Mouse (Mus musculus) liver, embryonic 15.5 days (tissue): Measurements from ENCODE around the gene Gm10337. TPM values are rescaled to one million over a fixed set of nuclear protein-coding genes. Genes with fewer than 3 reads are reported as not detected.

Experiments used
- ATAC-seq: fragments of 200-750 bp; cut with Nextera tagmentation; 2 replicates; pipeline ENCODE4 v1.8.0; 2017; ENCODE audit warnings: moderate number of reproducible peaks, mild to moderate bottlenecking, moderate library complexity; ENCODE audit not compliant: insufficient read depth
- H3K27ac ChIP-seq: fragments of 300-500 bp; sonication (generic); replicated peaks from 2 replicates; pipeline ENCODE4 v1.5.1; 2015; ENCODE audit warnings: mild to moderate bottlenecking, inconsistent platforms
- H3K27me3 ChIP-seq: fragments of 300-500 bp; sonication (generic); 2 replicates; pipeline ENCODE4 v1.6.1; 2015; ENCODE audit warnings: mild to moderate bottlenecking, inconsistent platforms
- H3K36me3 ChIP-seq: fragments of 300-500 bp; sonication (generic); replicated peaks from 2 replicates; pipeline ENCODE4 v1.6.1; 2015; ENCODE audit warnings: moderate library complexity, mild to moderate bottlenecking, inconsistent platforms
- H3K4me1 ChIP-seq: fragments of 300-500 bp; sonication (generic); replicated peaks from 2 replicates; pipeline ENCODE4 v1.6.1; 2015; ENCODE audit warnings: inconsistent platforms
- H3K4me2 ChIP-seq: fragments of 300-500 bp; sonication (generic); 2 replicates; pipeline ENCODE4 v1.6.1; 2015; ENCODE audit warnings: moderate library complexity, mild to moderate bottlenecking, inconsistent platforms
- H3K4me3 ChIP-seq: fragments of 300-500 bp; sonication (generic); replicated peaks from 2 replicates; pipeline ENCODE4 v1.5.1; 2015; ENCODE audit warnings: mild to moderate bottlenecking, inconsistent platforms
- H3K9ac ChIP-seq: fragments of 300-500 bp; sonication (generic); 2 replicates; pipeline ENCODE4 v1.6.1; 2015; ENCODE audit warnings: moderate library complexity, mild to moderate bottlenecking, inconsistent platforms
- H3K9me3 ChIP-seq: fragments of 300-500 bp; sonication (generic); replicated peaks from 2 replicates; pipeline ENCODE4 v1.6.1; 2016; ENCODE audit warnings: inconsistent platforms
- WGBS: fragments of 180-500 bp; shearing (Covaris S2); methylation state at CpG from one replicate; pipeline ENCODE4 v1.1.7; 2015; ENCODE audit warnings: mixed read lengths; ENCODE audit not compliant: insufficient replicate concordance; 5-methylcytosine and 5-hydroxymethylcytosine counted together
- polyA plus RNA-seq: library from polyadenylated mRNA; unstranded; fragments of >200 nt; fragmentation: Nextera tagmentation; extraction: Ambion mirVana; gene quantifications from 2 replicates; pipeline ENCODE4 v1.2.1, GENCODE M21; 2015

Gm10337 gene
- polyA plus RNA-seq, 1 experiment from 2014 or later, result not detected

DNA sequence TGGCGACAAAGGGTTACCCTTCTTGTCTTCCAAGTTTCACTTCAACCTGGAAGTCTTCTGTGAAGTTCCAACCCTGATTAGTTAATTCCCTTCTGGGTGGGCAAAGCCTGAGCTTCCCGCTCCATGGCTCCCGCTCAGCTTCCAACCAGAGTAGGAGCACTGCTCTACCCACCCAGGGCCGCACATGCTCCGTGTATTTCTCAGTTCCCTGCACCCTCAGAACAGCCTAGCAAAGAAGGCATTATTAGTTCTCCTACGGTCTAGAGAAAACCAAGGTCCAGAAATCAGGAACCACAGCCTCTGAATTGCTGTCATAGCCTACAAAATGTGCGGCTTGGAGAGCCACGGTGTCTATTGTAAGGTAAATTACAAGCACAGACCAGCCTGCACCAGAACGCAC is 6.6 kb downstream of the Gm10337 start:
- H3K27me3 ChIP-seq, result peaks cover 29% of the 10 kb centered on the region
- peak overlapping the region; percentile 63 for H3K4me3 ChIP-seq
- peak overlapping the region; percentile 47 for H3K9ac ChIP-seq
- peak overlapping the region; percentile 96 for H3K4me2 ChIP-seq
- no peak overlapping the region for H3K27ac ChIP-seq
- H3K4me1 ChIP-seq, result peaks cover 34% of the 10 kb centered on the region
- peaks cover 2% of the 10 kb centered on the region; the same call in 1 of the 2 replicates for H3K36me3 ChIP-seq
- peak; percentile 17 for ATAC-seq
- 18% methylated on average over 9 of the region's 9 CpGs for WGBS
- no peaks in the 10 kb centered on the region for H3K9me3 ChIP-seq

DNA sequence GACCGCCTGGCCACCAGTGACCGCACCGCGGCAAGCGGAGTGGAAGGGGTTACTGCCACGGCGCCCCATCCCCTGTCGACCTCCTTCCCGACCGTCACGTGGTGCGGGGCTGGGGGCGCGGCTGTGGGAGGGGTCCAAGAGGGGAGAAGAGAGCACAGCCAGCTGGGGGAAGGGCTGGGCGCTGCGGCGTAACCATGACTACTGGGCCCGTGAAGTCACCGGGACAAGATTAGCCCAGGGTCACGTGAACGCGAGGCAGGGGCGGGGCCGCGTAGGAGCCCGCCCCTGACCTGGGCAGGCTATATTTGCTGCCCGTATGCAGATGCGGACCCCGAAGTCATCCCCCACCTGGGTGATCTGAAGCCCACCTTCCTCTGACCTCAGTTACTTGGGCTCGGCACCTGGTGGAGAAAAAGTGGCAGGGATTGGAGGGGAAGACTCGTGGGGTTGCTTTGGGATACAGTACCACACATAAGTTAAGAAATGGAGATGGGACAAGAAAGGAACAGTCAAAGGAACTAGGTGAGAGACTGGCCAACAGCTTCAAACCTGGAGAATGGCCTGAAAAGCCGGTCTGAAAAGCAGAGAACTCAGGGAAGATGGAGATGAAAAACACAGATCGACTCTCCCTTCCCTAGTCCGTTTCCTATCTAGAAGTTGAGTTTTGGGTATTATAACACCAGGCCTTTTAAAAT is 7.2 kb downstream of the Gm10337 start:
- WGBS, result 5% methylated on average over 34 of the region's 34 CpGs
- no peak overlapping the region for H3K27ac ChIP-seq

DNA sequence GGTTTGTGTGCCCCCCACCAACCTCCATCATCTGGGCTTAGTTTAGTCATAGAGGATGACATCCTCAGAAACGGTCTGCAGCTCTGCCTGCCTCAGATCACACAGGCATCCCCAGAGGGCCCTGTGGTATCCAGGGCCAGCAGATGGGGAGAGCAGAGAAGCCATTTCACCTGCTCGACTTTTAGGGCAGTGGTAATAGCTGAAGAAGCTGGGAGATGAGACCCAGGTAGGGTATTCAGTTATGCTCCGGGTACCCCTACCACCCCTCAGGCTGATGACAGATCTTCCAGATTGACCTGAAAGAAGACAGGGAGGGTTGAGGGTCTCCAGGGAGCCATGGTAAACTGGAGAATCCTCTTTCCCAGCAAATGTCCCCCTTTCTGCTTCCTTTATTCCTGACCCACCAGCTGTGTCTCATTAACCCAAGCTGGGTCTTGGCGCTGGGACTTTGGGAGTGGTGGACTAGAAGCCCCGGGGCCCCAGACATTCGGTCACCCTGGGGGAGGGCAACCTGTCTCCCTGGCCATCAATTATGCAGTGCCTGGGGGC is 7.8 kb downstream of the Gm10337 start:
- ATAC-seq, result no peak

More for the DNA sequence above, 7.2 kb downstream of the Gm10337 start:
- H3K4me1 ChIP-seq, result peaks cover 28% of the 10 kb centered on the region
- H3K36me3 ChIP-seq, result no peaks in the 10 kb centered on the region
- peak overlapping the region; percentile 63 for H3K4me3 ChIP-seq
- H3K4me2 ChIP-seq, result peak overlapping the region; percentile 96
- H3K27me3 ChIP-seq, result peaks cover 35% of the 10 kb centered on the region
- peak; percentile 79 for ATAC-seq
- H3K9me3 ChIP-seq, result no peaks in the 10 kb centered on the region
- H3K9ac ChIP-seq, result peak overlapping the region; percentile 47

DNA sequence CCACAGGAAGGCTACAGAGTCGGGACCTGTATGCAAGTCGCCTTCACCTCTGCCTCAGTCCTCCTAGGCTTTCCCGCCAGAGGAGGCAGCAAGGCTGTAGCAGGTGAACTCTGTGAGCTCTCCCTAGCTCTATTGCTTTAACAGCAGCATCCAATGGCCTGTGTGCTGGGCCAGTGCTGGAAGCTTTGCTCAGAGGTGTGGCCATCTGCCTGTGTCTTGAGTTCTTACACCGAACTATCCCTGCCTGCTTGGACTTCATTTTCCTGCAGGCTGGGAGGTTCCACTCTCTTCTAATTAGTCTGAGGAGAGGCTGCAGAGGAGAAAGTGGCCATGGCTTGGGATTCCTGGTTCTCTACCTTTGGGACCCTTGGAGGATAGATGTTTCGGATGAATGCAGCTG is 8.5 kb downstream of the Gm10337 start:
- Histone ChIP-seq H3K36me3 (no peaks in the 10 kb centered on the region), H3K27me3 (peaks cover 45% of the 10 kb centered on the region), H3K9me3 (no peaks in the 10 kb centered on the region), H3K27ac (no peak overlapping the region), H3K4me3 (no peak overlapping the region), H3K9ac (no peak overlapping the region), H3K4me2 (no peak overlapping the region), H3K4me1 (peaks cover 30% of the 10 kb centered on the region)
- no peak for ATAC-seq
- WGBS, result 53% methylated on average over 5 of the region's 5 CpGs

More for the DNA sequence above, 7.8 kb downstream of the Gm10337 start:
- no peak overlapping the region for H3K27ac ChIP-seq
- peak overlapping the region; percentile 96; the same call in 1 of the 2 replicates for H3K4me2 ChIP-seq
- 36% methylated on average over 6 of the region's 6 CpGs for WGBS
- peaks cover 29% of the 10 kb centered on the region for H3K4me1 ChIP-seq
- no peaks in the 10 kb centered on the region for H3K9me3 ChIP-seq
- no peaks in the 10 kb centered on the region for H3K36me3 ChIP-seq
- H3K4me3 ChIP-seq, result no peak overlapping the region
- H3K9ac ChIP-seq, result no peak overlapping the region
- peaks cover 41% of the 10 kb centered on the region for H3K27me3 ChIP-seq

DNA sequence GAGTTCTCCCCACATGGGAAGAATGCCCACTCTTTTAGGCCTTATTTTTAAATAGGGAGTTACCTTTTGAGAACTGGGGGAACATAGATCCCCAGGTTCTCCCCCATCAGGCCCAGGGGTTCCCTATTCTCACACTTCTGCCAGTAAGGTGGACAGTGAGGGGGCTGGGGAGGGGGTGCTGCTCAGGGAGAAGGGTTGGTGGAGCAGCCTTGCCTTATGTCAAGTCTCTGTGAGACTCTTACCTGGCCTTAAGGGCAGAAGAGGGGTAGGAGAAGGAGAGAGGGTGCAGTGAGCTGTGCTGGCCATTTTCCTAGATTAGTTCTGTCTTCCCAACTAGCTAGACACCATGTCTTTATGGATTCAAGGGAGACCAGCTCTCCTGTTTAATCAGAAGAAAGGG is 8.9 kb downstream of the Gm10337 start:
- no peak overlapping the region for H3K9ac ChIP-seq
- peaks cover 45% of the 10 kb centered on the region for H3K27me3 ChIP-seq
- H3K36me3 ChIP-seq, result no peaks in the 10 kb centered on the region
- ATAC-seq, result no peak
- no peak overlapping the region for H3K4me3 ChIP-seq
- H3K4me1 ChIP-seq, result peaks cover 34% of the 10 kb centered on the region
- H3K27ac ChIP-seq, result no peak overlapping the region
- H3K9me3 ChIP-seq, result no peaks in the 10 kb centered on the region
- no peak overlapping the region for H3K4me2 ChIP-seq

DNA sequence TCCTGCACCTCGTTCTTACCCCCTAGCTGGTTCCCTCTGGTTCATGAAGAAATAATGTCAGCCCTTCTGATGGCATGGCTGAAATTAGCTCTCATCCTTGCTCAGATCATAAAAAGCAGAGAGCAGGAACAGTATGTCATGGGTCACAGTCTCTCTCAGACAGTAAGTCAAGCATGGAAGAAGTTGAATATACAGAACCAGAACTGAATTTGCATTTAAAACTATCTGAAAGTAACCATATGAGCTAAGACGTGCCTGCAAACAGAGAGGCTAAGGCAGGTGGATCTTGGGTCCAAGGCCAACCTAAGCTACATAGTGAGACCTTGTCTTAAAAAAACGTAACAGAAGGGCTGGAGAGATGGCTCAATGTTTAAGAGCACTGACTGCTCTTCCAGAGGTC is 9.5 kb downstream of the Gm10337 start:
- no peak overlapping the region for H3K4me2 ChIP-seq
- no peaks in the 10 kb centered on the region for H3K36me3 ChIP-seq
- no peaks in the 10 kb centered on the region for H3K9me3 ChIP-seq
- WGBS, result 42% methylated on average over 3 of the region's 3 CpGs
- no peak overlapping the region for H3K27ac ChIP-seq
- H3K4me1 ChIP-seq, result peaks cover 36% of the 10 kb centered on the region
- ATAC-seq, result no peak
- no peak overlapping the region for H3K9ac ChIP-seq
- peaks cover 45% of the 10 kb centered on the region for H3K27me3 ChIP-seq
- H3K4me3 ChIP-seq, result no peak overlapping the region

DNA sequence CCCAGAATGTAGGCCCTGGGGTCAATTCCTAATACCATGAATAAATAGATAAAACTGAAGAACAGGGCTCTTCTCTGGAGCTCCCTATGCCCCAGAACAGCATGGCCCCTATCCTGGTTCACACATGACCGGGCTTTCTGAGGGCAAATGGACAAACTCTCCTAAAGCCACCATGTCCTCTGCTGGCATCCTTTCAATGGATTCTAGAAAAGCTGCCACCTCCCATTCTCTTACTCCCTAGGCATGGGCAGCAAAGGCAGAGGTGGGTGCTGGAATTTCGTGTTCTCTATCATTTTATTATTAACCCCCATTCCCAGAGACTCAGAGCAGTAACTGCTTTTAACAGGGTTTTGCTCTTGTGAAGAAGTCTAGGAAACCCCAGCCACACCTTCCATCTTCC is 11.7 kb downstream of the Gm10337 start:
- no peak overlapping the region for H3K4me3 ChIP-seq
- no peaks in the 10 kb centered on the region for H3K9me3 ChIP-seq
- 65% methylated on average over 2 of the region's 2 CpGs for WGBS
- H3K4me1 ChIP-seq, result peaks cover 46% of the 10 kb centered on the region
- no peak overlapping the region for H3K4me2 ChIP-seq
- H3K27ac ChIP-seq, result no peak overlapping the region
- H3K36me3 ChIP-seq, result no peaks in the 10 kb centered on the region
- H3K9ac ChIP-seq, result no peak overlapping the region
- no peak for ATAC-seq
- peaks cover 38% of the 10 kb centered on the region for H3K27me3 ChIP-seq

DNA sequence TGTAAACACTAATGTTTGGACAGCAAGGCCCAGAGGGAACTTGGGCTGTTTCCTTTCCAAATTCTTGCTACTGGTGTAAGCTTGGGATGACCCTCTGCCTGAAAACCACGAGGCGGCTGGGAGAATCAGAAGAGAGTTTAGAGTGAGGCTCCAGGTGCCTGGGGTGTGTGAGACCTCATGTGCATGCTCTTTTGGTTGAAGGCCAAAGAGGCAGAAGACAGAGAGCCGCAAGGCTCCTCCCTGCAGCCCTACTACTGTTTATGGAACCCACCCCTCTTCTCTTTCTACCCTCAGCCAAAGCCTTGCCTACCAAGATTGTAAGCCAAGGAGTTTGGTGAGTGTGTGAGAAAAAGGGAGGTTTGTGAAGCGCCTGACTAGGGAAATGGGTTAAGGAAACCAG is 12.3 kb downstream of the Gm10337 start:
- H3K4me2 ChIP-seq, result peak overlapping the region; percentile 100
- 72% methylated on average over 4 of the region's 4 CpGs for WGBS
- H3K9ac ChIP-seq, result no peak overlapping the region
- no peak overlapping the region for H3K27ac ChIP-seq
- H3K4me3 ChIP-seq, result peak overlapping the region; percentile 87
- ATAC-seq, result no peak
- H3K4me1 ChIP-seq, result peaks cover 46% of the 10 kb centered on the region
- peaks cover 32% of the 10 kb centered on the region for H3K27me3 ChIP-seq
- peaks cover 1% of the 10 kb centered on the region; the same call in 1 of the 2 replicates for H3K36me3 ChIP-seq
- no peaks in the 10 kb centered on the region for H3K9me3 ChIP-seq

DNA sequence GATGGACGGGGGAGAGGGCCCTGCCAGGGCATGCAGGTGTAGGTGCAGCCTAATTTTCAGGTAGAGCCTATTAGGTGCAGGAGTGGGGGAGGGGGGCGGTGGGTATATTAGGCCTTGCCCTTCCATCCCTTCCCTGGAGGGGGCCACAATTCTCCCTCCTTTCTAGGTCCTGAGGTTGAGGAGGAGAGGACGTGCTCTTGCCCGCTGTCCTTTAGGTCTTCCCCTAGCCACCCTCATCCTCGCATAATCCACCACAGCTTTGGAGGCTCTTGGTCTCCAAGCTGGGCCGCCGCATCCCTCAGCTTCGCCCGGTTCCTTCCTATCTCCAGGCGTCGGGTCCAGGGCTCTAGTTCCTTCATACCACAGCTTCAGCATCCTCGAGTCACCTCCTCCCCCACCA is 12.8 kb downstream of the Gm10337 start:
- Histone ChIP-seq H3K27ac (no peak overlapping the region), H3K4me1 (peaks cover 46% of the 10 kb centered on the region), H3K9me3 (no peaks in the 10 kb centered on the region), H3K27me3 (peaks cover 27% of the 10 kb centered on the region), H3K36me3 (peaks cover 6% of the 10 kb centered on the region; the same call in 1 of the 2 replicates), H3K4me2 (peak overlapping the region; percentile 100), H3K9ac (peak overlapping the region; percentile 70), H3K4me3 (peak overlapping the region; percentile 87)
- ATAC-seq, result no peak
- WGBS, result 10% methylated on average over 12 of the region's 12 CpGs

DNA sequence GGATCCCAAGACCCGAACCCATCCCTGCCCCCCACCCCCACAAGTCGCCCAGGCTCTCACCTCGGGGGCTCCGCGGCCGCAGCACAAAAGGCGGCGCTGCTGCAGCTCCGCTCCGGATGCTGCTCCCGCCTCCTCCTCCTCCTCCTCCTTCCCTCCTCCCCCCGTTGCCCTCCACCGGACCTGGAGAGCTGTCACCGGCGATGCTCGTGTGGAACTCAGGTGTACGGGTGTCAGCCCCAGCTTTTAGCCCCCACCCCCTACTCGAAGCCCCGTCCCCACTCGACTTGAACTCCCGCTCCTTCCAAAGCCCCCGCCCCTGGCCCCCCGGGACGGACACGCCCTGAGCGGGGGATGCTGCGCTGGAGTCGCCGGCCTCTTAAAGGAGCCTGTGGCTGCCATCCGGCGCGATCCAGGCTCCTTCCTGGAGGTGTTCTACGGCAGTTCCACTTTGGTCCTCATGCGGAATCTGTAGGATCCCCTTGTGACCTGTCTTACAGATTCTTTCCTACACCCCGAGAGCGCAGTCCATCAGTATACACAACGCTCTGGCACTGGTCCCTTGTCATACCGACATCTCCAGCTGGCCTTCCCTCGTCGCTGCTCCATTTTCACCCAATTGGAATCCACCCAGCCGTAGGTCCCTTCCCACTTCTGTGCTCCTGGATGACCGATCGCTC is 13.3 kb downstream of the Gm10337 start, which contains the start of gene Map3k12:
Gene Map3k12 (minus strand): TSS at position 337 of the 677 bp plus-strand sequence.
- Histone ChIP-seq H3K27me3 (peaks cover 22% of the 10 kb centered on the region), H3K9me3 (no peaks in the 10 kb centered on the region), H3K27ac (peak within 1 kb of the TSS; percentile 81), H3K9ac (peak within 1 kb of the TSS; percentile 70), H3K36me3 (peaks cover 12% of the 10 kb centered on the region), H3K4me3 (peak within 1 kb of the TSS; percentile 87), H3K4me2 (peak within 1 kb of the TSS; percentile 100), H3K4me1 (peaks cover 49% of the 10 kb centered on the region)
- ATAC-seq, result no peak
- WGBS, result under 1% methylated on average over 43 of the region's 43 CpGs

DNA sequence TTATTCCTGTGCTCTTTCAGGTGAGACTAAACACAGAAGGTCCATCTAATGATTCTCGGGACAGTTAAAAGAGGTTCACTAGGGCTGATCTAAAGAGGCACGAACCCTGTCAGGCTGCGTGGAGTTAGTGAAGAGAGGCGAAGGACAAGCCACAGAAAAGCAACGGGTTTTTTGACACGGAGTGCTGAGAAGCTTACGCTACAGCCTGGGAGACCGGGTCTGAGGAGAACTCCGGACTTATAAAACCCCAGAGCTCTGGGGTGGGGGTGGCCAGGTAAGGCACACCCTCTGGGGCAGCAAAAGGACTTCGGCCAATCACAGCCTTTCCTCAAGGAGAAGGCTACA is 14.1 kb downstream of the Gm10337 start:
- no peak for ATAC-seq
- Histone ChIP-seq H3K27me3 (peaks cover 16% of the 10 kb centered on the region), H3K36me3 (peaks cover 20% of the 10 kb centered on the region), H3K4me2 (peak overlapping the region; percentile 100), H3K9me3 (no peaks in the 10 kb centered on the region), H3K4me1 (peaks cover 49% of the 10 kb centered on the region), H3K4me3 (peak overlapping the region; percentile 87), H3K9ac (peak overlapping the region; percentile 70), H3K27ac (peak overlapping the region; percentile 81)
- under 1% methylated on average over 10 of the region's 10 CpGs for WGBS
